In genomic region chr7:70370552-70371262, GRCm38 (mm10) we compare ENCODE assay signal across 8 mouse cellular contexts. TPM values are rescaled to one million over a fixed set of nuclear protein-coding genes. Genes with fewer than 3 reads are reported as not detected.
DNase-seq lines count a peak whose midpoint lies in the region; ATAC-seq and TF ChIP-seq lines count a peak whose summit lies in the region.

No protein-coding gene starts in this region.

- 11% methylated on average over 18 of the region's 18 CpGs for WGBS in lung, postnatal 0 days
- 3% methylated on average over 18 of the region's 18 CpGs for WGBS in hindbrain, embryonic 11.5 days
- 2% methylated on average over 18 of the region's 18 CpGs for WGBS in liver, embryonic 13.5 days (ENCODE audit: insufficient replicate concordance)

- peak overlapping the region; percentile 83 for H3K4me2 ChIP-seq in lung, postnatal 0 days (replicated peaks; ENCODE audit: low read depth, low read length)
- peak overlapping the region; percentile 60 for H3K4me2 ChIP-seq in hindbrain, embryonic 11.5 days (replicated peaks; ENCODE audit: low read depth, low read length)
- peak overlapping the region; percentile 56 for H3K4me2 ChIP-seq in liver, embryonic 13.5 days

- H3K27ac ChIP-seq in lung, postnatal 0 days (ENCODE audit: low read length), result peak overlapping the region; percentile 84
- H3K27ac ChIP-seq in hindbrain, embryonic 11.5 days (ENCODE audit: low read depth, low read length), result peak overlapping the region; percentile 67; the same call in 1 of the 2 replicates
- no peak overlapping the region for H3K27ac ChIP-seq in liver, embryonic 13.5 days

- peak overlapping the region; percentile 45 for H3K4me3 ChIP-seq in lung, postnatal 0 days (ENCODE audit: low read depth, low read length)
- H3K4me3 ChIP-seq in hindbrain, embryonic 11.5 days (ENCODE audit: low read depth, low read length), result peak overlapping the region; percentile 38
- H3K4me3 ChIP-seq in liver, embryonic 13.5 days (replicated peaks), result peak overlapping the region; percentile 6; the same call in 1 of the 2 replicates

- H3K27me3 ChIP-seq in lung, postnatal 0 days (replicated peaks; ENCODE audit: insufficient read depth, low read length), result no peaks in the 10 kb centered on the region
- peaks cover 24% of the 10 kb centered on the region for H3K27me3 ChIP-seq in hindbrain, embryonic 11.5 days (ENCODE audit: control insufficient read depth, insufficient read depth, low read length)
- H3K27me3 ChIP-seq in liver, embryonic 13.5 days, result peaks cover 65% of the 10 kb centered on the region

- no peaks in the 10 kb centered on the region for H3K9me3 ChIP-seq in lung, postnatal 0 days (ENCODE audit: low read length)
- H3K9me3 ChIP-seq in hindbrain, embryonic 11.5 days (ENCODE audit: control insufficient read depth, low read length), result no peaks in the 10 kb centered on the region
- H3K9me3 ChIP-seq in liver, embryonic 13.5 days (replicated peaks), result no peaks in the 10 kb centered on the region

- TF ChIP-seq EP300 in lung, postnatal 0 days (IDR thresholded peaks at IDR 0.05), result no peak

- TF ChIP-seq CTCF in lung, postnatal 0 days (IDR thresholded peaks at IDR 0.05), result no peak

- peak overlapping the region; percentile 50; the same call in 1 of the 2 replicates for H3K9ac ChIP-seq in lung, postnatal 0 days (replicated peaks; ENCODE audit: low read depth)
- peak overlapping the region; percentile 68 for H3K9ac ChIP-seq in hindbrain, embryonic 11.5 days (ENCODE audit: low read depth, low read length)
- H3K9ac ChIP-seq in liver, embryonic 13.5 days, result no peak overlapping the region

- no peak for ATAC-seq in lung, postnatal 0 days
- ATAC-seq in hindbrain, embryonic 11.5 days (ENCODE audit: low FRiP score), result no peak
- ATAC-seq in liver, embryonic 13.5 days (ENCODE audit: low read depth), result no peak
- no peak for ATAC-seq in erythroblast, adult 5-6 weeks (replicated peaks; ENCODE audit: low FRiP score, poor library complexity, severe bottlenecking)

- H3K36me3 ChIP-seq in lung, postnatal 0 days (ENCODE audit: insufficient read depth, low read length), result no peaks in the 10 kb centered on the region
- H3K36me3 ChIP-seq in hindbrain, embryonic 11.5 days (ENCODE audit: control insufficient read depth, insufficient read depth, low read length), result no peaks in the 10 kb centered on the region
- no peaks in the 10 kb centered on the region for H3K36me3 ChIP-seq in liver, embryonic 13.5 days

- DNase-seq in lung, postnatal 0 days (ENCODE audit: low spot score), result peak; percentile 46
- no peak for DNase-seq in lung, adult 18-20 months
- peak; percentile 55 for DNase-seq in hindbrain, embryonic 11.5 days (ENCODE audit: low spot score)
- DNase-seq in liver, embryonic 13.5 days, result no peak
- peak; percentile 18 for DNase-seq in yolk sac, embryonic 10.5 days (ENCODE audit: low spot score)
- no peak for DNase-seq in cerebellum, postnatal 36 days
- no peak for DNase-seq in B cell, adult 2 months

- peaks cover 5% of the 10 kb centered on the region; the same call in 1 of the 2 replicates for H3K4me1 ChIP-seq in lung, postnatal 0 days (ENCODE audit: insufficient read depth, low read depth, low read length)
- peaks cover 13% of the 10 kb centered on the region for H3K4me1 ChIP-seq in hindbrain, embryonic 11.5 days (replicated peaks; ENCODE audit: control insufficient read depth, insufficient read depth, low read length)
- no peaks in the 10 kb centered on the region for H3K4me1 ChIP-seq in liver, embryonic 13.5 days (replicated peaks)

RNA-seq across cellular contexts. Expression of gene Nr2f2, which starts 4.2 kb away (rescaled TPM):
- polyA plus RNA-seq in lung, postnatal 0 days (2015; fragmentation: Nextera tagmentation; extraction: Ambion mirVana), result 72.7 and 89.1 TPM in 2 replicates
- 95.6 and 120 TPM in 2 replicates for polyA plus RNA-seq in hindbrain, embryonic 11.5 days (2014; fragmentation: Nextera tagmentation; extraction: Ambion mirVana)
- polyA plus RNA-seq in liver, embryonic 13.5 days (2015; fragmentation: Nextera tagmentation; extraction: Ambion mirVana), result 10.2 and 11.9 TPM in 2 replicates
- total RNA-seq in erythroblast, adult 5-6 weeks (2015; ENCODE audit: low replicate concordance), result not detected in 2 replicates
- total RNA-seq in erythroblast, adult 5-6 weeks (2017; ENCODE audit: low replicate concordance), result not detected in 2 replicates

Comparison
In these comparisons a context has a peak if more than half of its experiments do, and no peak if none do; other contexts are left out.
1. DNase-seq: peak in lung, postnatal 0 days (single experiment), hindbrain, embryonic 11.5 days (single experiment) and yolk sac, embryonic 10.5 days (single experiment); none in lung, adult 18-20 months (0 of 2), liver, embryonic 13.5 days (single experiment), cerebellum, postnatal 36 days (0 of 2) and B cell, adult 2 months (0 of 2).
2. Peak in every context shown above with its lines, with median percentiles within 50 percentile points of each other: H3K4me2 ChIP-seq and H3K4me3 ChIP-seq.